Mouse (Mus musculus) activated CD4-positive, CD25-positive, alpha-beta regulatory T cell, adult 9 weeks (primary cell): ENCODE data around the gene Tmem45a2. TPM values are rescaled to one million over a fixed set of nuclear protein-coding genes. Genes with fewer than 3 reads are reported as not detected.

Experiments
- polyA plus RNA-seq: library from polyadenylated mRNA; unstranded; fragments of 100-300 nt; shearing (Covaris generic); gene quantifications from one replicate; pipeline ENCODE4 v1.2.1, GENCODE M21; 2017

Gene Tmem45a2
- polyA plus RNA-seq, result not detected

DNA sequence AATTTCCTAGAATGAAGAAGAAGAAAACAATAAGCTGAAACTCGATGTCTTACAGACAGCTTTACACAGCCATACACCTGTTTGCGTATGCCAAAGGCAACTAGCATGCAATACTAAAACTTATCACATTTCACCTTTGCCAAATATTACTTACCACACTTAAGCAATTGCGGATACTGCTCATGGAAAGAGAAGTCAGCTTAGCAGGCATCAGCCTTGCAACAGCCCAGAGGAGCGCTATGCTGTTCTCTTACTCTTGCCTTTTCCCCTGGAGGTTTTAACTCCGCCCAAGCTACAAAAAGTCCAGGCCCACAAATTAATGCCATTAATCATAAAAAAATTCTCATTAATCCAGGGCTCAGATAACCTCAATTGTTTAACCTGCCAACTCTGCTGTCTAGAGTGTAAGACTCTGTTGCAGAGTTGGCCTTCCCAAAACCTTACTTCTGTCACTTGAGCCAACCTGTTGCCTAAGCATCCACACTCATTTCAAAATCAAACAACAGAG, at the start of gene Tmem45a2:
Gene Tmem45a2, minus strand, starts transcription at position 241 of the 508 bp plus-strand sequence.

Other genes with a start within 250 kb of the Tmem45a2 start
- gene Tmem45a, start 185.2 kb downstream of the Tmem45a2 start, polyA plus RNA-seq, result not detected
- not detected for gene Lnp1, start 143.3 kb downstream of the Tmem45a2 start, polyA plus RNA-seq
- gene Tomm70a, start 50.3 kb upstream of the Tmem45a2 start, polyA plus RNA-seq, result 12.0 TPM
- gene Nit2, start 96.0 kb upstream of the Tmem45a2 start, polyA plus RNA-seq, result 36.9 TPM
- 29.3 TPM for gene Tbc1d23, start 160.1 kb upstream of the Tmem45a2 start, polyA plus RNA-seq
- gene Tmem30c, start 221.5 kb upstream of the Tmem45a2 start, polyA plus RNA-seq, result not detected